Mouse (Mus musculus): ENCODE results near the gene Cox10. TPM values are rescaled to one million over a fixed set of nuclear protein-coding genes. Genes with fewer than 3 reads are reported as not detected.

Cox10 gene
- polyA plus RNA-seq, 1 experiment, result 21.8 TPM

- peaks cover 2% of the 10 kb centered on the region; the same call in 1 of the 2 replicates for H3K4me1 ChIP-seq (ENCODE audit: control insufficient read depth, insufficient read depth, low read length)
- H3K27ac ChIP-seq (ENCODE audit: insufficient read depth, low read depth, low read length), result peak overlapping the region; percentile 21
- H3K4me3 ChIP-seq (ENCODE audit: insufficient read depth, low read depth, low read length), result peak overlapping the region; percentile 73
- 0 out of 2 replicates have a peak, but pooled peaks cover 3% of the 10 kb centered on the region for H3K27me3 ChIP-seq (replicated peaks; ENCODE audit: control insufficient read depth, insufficient read depth, low read length)
- H3K36me3 ChIP-seq (ENCODE audit: control insufficient read depth, insufficient read depth, low read length), result no peaks in the 10 kb centered on the region
- no peak for DNase-seq
- no peak for TF ChIP-seq CTCF (conservative IDR thresholded peaks at IDR 0.05; ENCODE audit: insufficient read depth, insufficient read length, low read depth, low read length)
- no peak for TF ChIP-seq POLR2A (IDR thresholded peaks at IDR 0.05; ENCODE audit: low read depth, low read length)
- 31% methylated on average over 52 of the region's 52 CpGs for WGBS
Measured at GRCm38 (mm10) chr11:63919211-63920098, 159.8 kb downstream of the Cox10 start.

GRCm38 (mm10) chr11:63918321-63919105 is 160.8 kb downstream of the Cox10 start:
- no peak overlapping the region for H3K4me3 ChIP-seq (ENCODE audit: insufficient read depth, low read depth, low read length)
- TF ChIP-seq POLR2A (IDR thresholded peaks at IDR 0.05; ENCODE audit: low read depth, low read length) (no peak), CTCF (conservative IDR thresholded peaks at IDR 0.05; ENCODE audit: insufficient read depth, insufficient read length, low read depth, low read length) (no peak)
- 0 out of 2 replicates have a peak, but pooled peaks cover 2% of the 10 kb centered on the region for H3K27me3 ChIP-seq (replicated peaks; ENCODE audit: control insufficient read depth, insufficient read depth, low read length)
- H3K36me3 ChIP-seq (ENCODE audit: control insufficient read depth, insufficient read depth, low read length), result no peaks in the 10 kb centered on the region
- WGBS, result 36% methylated on average over 17 of the region's 17 CpGs
- peak overlapping the region; percentile 72 for H3K27ac ChIP-seq (ENCODE audit: insufficient read depth, low read depth, low read length)
- peaks cover 2% of the 10 kb centered on the region; the same call in 1 of the 2 replicates for H3K4me1 ChIP-seq (ENCODE audit: control insufficient read depth, insufficient read depth, low read length)
- DNase-seq, result peak; percentile 83

DNA sequence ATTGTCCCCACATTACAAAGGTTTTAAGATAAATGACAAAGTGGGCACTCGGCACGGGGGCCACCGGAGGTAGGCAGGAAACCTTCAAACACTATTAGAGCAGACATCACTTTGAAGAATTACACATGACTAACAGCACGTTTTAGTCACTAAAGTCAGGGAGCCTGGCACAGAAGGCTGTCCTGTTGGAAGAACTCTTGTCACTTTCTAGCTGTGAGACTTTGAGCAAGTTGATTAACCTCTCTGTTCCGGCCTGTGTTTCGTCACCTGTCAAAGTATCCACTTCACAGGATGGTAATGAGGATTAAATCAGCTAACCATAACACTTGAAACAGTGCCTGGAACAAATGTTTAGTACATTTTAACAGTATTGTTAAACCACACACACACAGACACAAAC is 161.7 kb downstream of the Cox10 start:
- 52% methylated on average over 6 of the region's 6 CpGs for WGBS
- Histone ChIP-seq H3K36me3 (ENCODE audit: control insufficient read depth, insufficient read depth, low read length) (no peaks in the 10 kb centered on the region), H3K27me3 (replicated peaks; ENCODE audit: control insufficient read depth, insufficient read depth, low read length) (0 out of 2 replicates have a peak, but pooled peaks cover 2% of the 10 kb centered on the region), H3K4me3 (ENCODE audit: insufficient read depth, low read depth, low read length) (no peak overlapping the region), H3K4me1 (ENCODE audit: control insufficient read depth, insufficient read depth, low read length) (peaks cover 2% of the 10 kb centered on the region; the same call in 1 of the 2 replicates), H3K27ac (ENCODE audit: insufficient read depth, low read depth, low read length) (peak overlapping the region; percentile 30; the same call in 1 of the 2 replicates)
- TF ChIP-seq CTCF (conservative IDR thresholded peaks at IDR 0.05; ENCODE audit: insufficient read depth, insufficient read length, low read depth, low read length), result no peak
- TF ChIP-seq POLR2A (IDR thresholded peaks at IDR 0.05; ENCODE audit: low read depth, low read length), result no peak
- DNase-seq, result no peak

GRCm38 (mm10) chr11:63914388-63914787 is 164.9 kb downstream of the Cox10 start:
- Histone ChIP-seq H3K36me3 (ENCODE audit: control insufficient read depth, insufficient read depth, low read length) (no peaks in the 10 kb centered on the region), H3K4me3 (ENCODE audit: insufficient read depth, low read depth, low read length) (peak overlapping the region; percentile 33; the same call in 1 of the 2 replicates), H3K27me3 (replicated peaks; ENCODE audit: control insufficient read depth, insufficient read depth, low read length) (no peaks in the 10 kb centered on the region), H3K4me1 (ENCODE audit: control insufficient read depth, insufficient read depth, low read length) (peaks cover 2% of the 10 kb centered on the region; the same call in 1 of the 2 replicates), H3K27ac (ENCODE audit: insufficient read depth, low read depth, low read length) (no peak overlapping the region)
- 1% methylated on average over 20 of the region's 20 CpGs for WGBS
- TF ChIP-seq POLR2A (IDR thresholded peaks at IDR 0.05; ENCODE audit: low read depth, low read length) (no peak), CTCF (conservative IDR thresholded peaks at IDR 0.05; ENCODE audit: insufficient read depth, insufficient read length, low read depth, low read length) (no peak)
- DNase-seq, result peak; percentile 90

DNA sequence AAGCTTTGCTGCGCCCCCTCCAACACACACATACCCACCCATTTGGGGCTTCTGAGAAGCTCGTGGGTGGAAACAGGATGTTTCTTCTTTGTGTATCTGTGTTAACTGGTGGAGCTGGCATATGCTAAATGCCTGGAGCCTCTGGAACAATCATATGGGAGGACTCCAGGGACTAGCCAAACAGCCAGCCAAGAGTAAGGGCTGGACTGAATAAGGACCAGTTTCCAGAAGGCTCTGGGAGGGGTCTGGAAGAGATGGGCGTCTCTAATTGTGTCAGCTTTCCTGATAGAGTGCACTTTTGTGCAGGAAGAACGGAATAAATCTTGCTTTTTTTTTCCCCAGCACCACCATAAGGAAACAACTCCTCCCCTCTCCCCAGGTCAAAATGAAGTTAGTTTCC is 165.3 kb downstream of the Cox10 start:
- H3K27me3 ChIP-seq (replicated peaks; ENCODE audit: control insufficient read depth, insufficient read depth, low read length), result no peaks in the 10 kb centered on the region
- TF ChIP-seq CTCF (conservative IDR thresholded peaks at IDR 0.05; ENCODE audit: insufficient read depth, insufficient read length, low read depth, low read length), result no peak
- no peak for TF ChIP-seq POLR2A (IDR thresholded peaks at IDR 0.05; ENCODE audit: low read depth, low read length)
- peak overlapping the region; percentile 33; the same call in 1 of the 2 replicates for H3K4me3 ChIP-seq (ENCODE audit: insufficient read depth, low read depth, low read length)
- 25% methylated on average over 4 of the region's 4 CpGs for WGBS
- no peak overlapping the region for H3K27ac ChIP-seq (ENCODE audit: insufficient read depth, low read depth, low read length)
- H3K36me3 ChIP-seq (ENCODE audit: control insufficient read depth, insufficient read depth, low read length), result no peaks in the 10 kb centered on the region
- peaks cover 2% of the 10 kb centered on the region; the same call in 1 of the 2 replicates for H3K4me1 ChIP-seq (ENCODE audit: control insufficient read depth, insufficient read depth, low read length)
- no peak for DNase-seq

Other genes with a start within 250 kb of the Cox10 start
- gene Hs3st3b1, start 157.2 kb downstream of the Cox10 start, polyA plus RNA-seq (2012; rRNA removed), result 6.7 and 7.2 TPM in 2 replicates

Data from kidney, adult 2 months (tissue).